Mouse (Mus musculus): ENCODE data around the gene Arhgap27. TPM values are rescaled to one million over a fixed set of nuclear protein-coding genes. Genes with fewer than 3 reads are reported as not detected.

Gene Arhgap27
- polyA plus RNA-seq, 1 experiment from 2014 or later = 3.4 TPM

GRCm38 (mm10) chr11:103394025-103394424 lies 30.5 kb upstream of the Arhgap27 start:
- peaks cover 25% of the 10 kb centered on the region for H3K36me3 ChIP-seq (ENCODE audit: control insufficient read depth, insufficient read depth, low read length)
- H3K4me3 ChIP-seq (ENCODE audit: low read depth, low read length) = no peak overlapping the region
- no peaks in the 10 kb centered on the region for H3K9me3 ChIP-seq (replicated peaks; ENCODE audit: control insufficient read depth, low read length)
- H3K27ac ChIP-seq (ENCODE audit: low read depth, low read length) = no peak overlapping the region
- ATAC-seq (replicated peaks; ENCODE audit: insufficient number of reproducible peaks, low FRiP score, low TSS enrichment) = no peak
- no peaks in the 10 kb centered on the region for H3K4me1 ChIP-seq (ENCODE audit: control insufficient read depth, insufficient read depth, low read length)
- 86% methylated on average over 7 of the region's 7 CpGs for WGBS (ENCODE audit: insufficient replicate concordance)
- H3K9ac ChIP-seq (ENCODE audit: low read depth, low read length) = no peak overlapping the region
- no peak overlapping the region for H3K4me2 ChIP-seq
- H3K27me3 ChIP-seq (ENCODE audit: control insufficient read depth, insufficient read depth, low read length) = no peaks in the 10 kb centered on the region

DNA sequence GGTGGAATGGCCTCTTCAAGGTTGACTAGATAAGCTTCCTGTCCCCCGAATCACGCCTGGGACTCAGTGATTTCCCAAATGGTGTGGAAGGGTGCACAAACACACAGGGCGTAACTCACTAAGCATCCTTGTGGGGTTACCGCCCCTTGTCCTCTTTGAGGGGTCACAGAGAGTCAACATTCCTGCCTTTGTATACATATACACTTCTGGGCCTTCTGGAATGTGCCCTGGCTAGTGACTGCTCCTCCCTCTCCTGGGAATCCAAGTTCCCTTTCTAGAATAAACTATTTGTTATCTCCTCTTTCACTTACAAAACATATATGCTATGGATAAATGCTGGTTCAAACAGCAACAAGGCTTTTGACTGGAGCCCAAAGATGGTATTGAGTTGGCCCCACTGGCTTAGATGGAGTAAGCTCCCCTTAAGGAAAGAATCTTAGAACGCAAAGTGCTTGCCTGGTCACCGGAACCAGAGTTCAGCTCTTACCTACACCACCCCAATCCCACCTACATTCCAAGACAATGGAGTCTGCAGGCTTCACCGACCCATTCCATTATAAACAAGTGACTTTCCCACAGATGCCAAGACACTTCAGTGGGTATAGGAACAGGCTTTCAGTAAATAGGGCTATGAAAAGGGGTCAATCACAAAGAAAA lies 24.5 kb upstream of the Arhgap27 start:
- no peak overlapping the region for H3K9ac ChIP-seq (ENCODE audit: low read depth, low read length)
- H3K27ac ChIP-seq (ENCODE audit: low read depth, low read length) = no peak overlapping the region
- ATAC-seq (replicated peaks; ENCODE audit: insufficient number of reproducible peaks, low FRiP score, low TSS enrichment) = no peak
- H3K27me3 ChIP-seq (ENCODE audit: control insufficient read depth, insufficient read depth, low read length) = no peaks in the 10 kb centered on the region
- 73% methylated on average over 7 of the region's 7 CpGs for WGBS (ENCODE audit: insufficient replicate concordance)
- no peak overlapping the region for H3K4me2 ChIP-seq
- H3K4me1 ChIP-seq (ENCODE audit: control insufficient read depth, insufficient read depth, low read length) = peaks cover 18% of the 10 kb centered on the region
- H3K9me3 ChIP-seq (replicated peaks; ENCODE audit: control insufficient read depth, low read length) = no peaks in the 10 kb centered on the region
- H3K36me3 ChIP-seq (ENCODE audit: control insufficient read depth, insufficient read depth, low read length) = peaks cover 4% of the 10 kb centered on the region; the same call in 1 of the 2 replicates
- H3K4me3 ChIP-seq (ENCODE audit: low read depth, low read length) = no peak overlapping the region

- H3K9me3 ChIP-seq (replicated peaks; ENCODE audit: control insufficient read depth, low read length) = no peaks in the 10 kb centered on the region
- H3K4me1 ChIP-seq (ENCODE audit: control insufficient read depth, insufficient read depth, low read length) = peaks cover 27% of the 10 kb centered on the region
- H3K27me3 ChIP-seq (ENCODE audit: control insufficient read depth, insufficient read depth, low read length) = no peaks in the 10 kb centered on the region
- no peak overlapping the region for H3K27ac ChIP-seq (ENCODE audit: low read depth, low read length)
- H3K9ac ChIP-seq (ENCODE audit: low read depth, low read length) = no peak overlapping the region
- WGBS (ENCODE audit: insufficient replicate concordance) = 86% methylated on average over 9 of the region's 9 CpGs
- ATAC-seq (replicated peaks; ENCODE audit: insufficient number of reproducible peaks, low FRiP score, low TSS enrichment) = no peak
- H3K4me2 ChIP-seq = no peak overlapping the region
- H3K4me3 ChIP-seq (ENCODE audit: low read depth, low read length) = no peak overlapping the region
- peaks cover 2% of the 10 kb centered on the region; the same call in 1 of the 2 replicates for H3K36me3 ChIP-seq (ENCODE audit: control insufficient read depth, insufficient read depth, low read length)
These were observed 23.3 kb upstream of the Arhgap27 start for GRCm38 (mm10) chr11:103386827-103387226.

DNA sequence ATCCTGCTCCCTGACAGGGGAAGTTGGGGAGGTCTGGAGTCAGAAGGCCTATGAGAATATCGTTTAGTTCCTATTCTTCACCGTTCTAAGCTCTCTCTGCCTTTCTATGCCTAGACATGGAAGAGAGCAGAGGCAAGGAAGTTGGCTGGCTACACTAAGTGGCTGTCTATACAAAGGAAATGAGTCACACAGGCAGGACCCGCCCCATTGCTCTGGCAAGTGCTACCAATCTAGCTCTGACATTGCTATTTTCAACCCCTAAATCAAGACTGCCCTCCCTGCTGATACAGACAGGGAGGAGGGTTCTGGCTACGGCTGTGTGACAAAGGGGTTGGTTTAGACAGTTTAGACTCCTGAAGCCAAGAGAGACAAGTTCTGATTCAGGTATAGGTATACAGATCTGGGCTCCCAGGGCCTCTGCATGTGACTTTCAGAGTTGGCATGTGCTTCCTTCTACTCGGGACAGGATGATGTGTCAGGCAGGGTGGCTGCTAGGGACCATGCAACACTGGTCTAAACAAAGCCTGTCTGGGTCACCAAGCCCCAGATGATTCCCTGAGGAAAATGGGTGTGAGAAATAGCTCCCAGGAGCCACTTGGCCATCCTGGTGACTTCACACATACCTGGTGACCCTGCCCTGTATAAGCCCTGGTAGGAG lies 18.6 kb upstream of the Arhgap27 start:
- no peak overlapping the region for H3K9ac ChIP-seq (ENCODE audit: low read depth, low read length)
- H3K27me3 ChIP-seq (ENCODE audit: control insufficient read depth, insufficient read depth, low read length) = no peaks in the 10 kb centered on the region
- H3K4me3 ChIP-seq (ENCODE audit: low read depth, low read length) = no peak overlapping the region
- peak; percentile 45; the same call in 1 of the 2 replicates for ATAC-seq (replicated peaks; ENCODE audit: insufficient number of reproducible peaks, low FRiP score, low TSS enrichment)
- WGBS (ENCODE audit: insufficient replicate concordance) = 35% methylated on average over 5 of the region's 5 CpGs
- no peaks in the 10 kb centered on the region; the same call in 1 of the 2 replicates for H3K36me3 ChIP-seq (ENCODE audit: control insufficient read depth, insufficient read depth, low read length)
- H3K9me3 ChIP-seq (replicated peaks; ENCODE audit: control insufficient read depth, low read length) = no peaks in the 10 kb centered on the region
- peaks cover 30% of the 10 kb centered on the region for H3K4me1 ChIP-seq (ENCODE audit: control insufficient read depth, insufficient read depth, low read length)
- H3K4me2 ChIP-seq = 0 out of 2 replicates have a peak overlapping the region, but pooled peaks have one; percentile 1
- peak overlapping the region; percentile 78 for H3K27ac ChIP-seq (ENCODE audit: low read depth, low read length)

GRCm38 (mm10) chr11:103381505-103381904 lies 18.0 kb upstream of the Arhgap27 start:
- Histone ChIP-seq H3K36me3 (ENCODE audit: control insufficient read depth, insufficient read depth, low read length) (0 out of 2 replicates have a peak, but pooled peaks cover 2% of the 10 kb centered on the region), H3K27me3 (ENCODE audit: control insufficient read depth, insufficient read depth, low read length) (no peaks in the 10 kb centered on the region), H3K9ac (ENCODE audit: low read depth, low read length) (no peak overlapping the region), H3K27ac (ENCODE audit: low read depth, low read length) (peak overlapping the region; percentile 78), H3K4me1 (ENCODE audit: control insufficient read depth, insufficient read depth, low read length) (peaks cover 30% of the 10 kb centered on the region), H3K4me2 (0 out of 2 replicates have a peak overlapping the region, but pooled peaks have one; percentile 1), H3K4me3 (ENCODE audit: low read depth, low read length) (no peak overlapping the region), H3K9me3 (replicated peaks; ENCODE audit: control insufficient read depth, low read length) (no peaks in the 10 kb centered on the region)
- 69% methylated on average over 7 of the region's 7 CpGs for WGBS (ENCODE audit: insufficient replicate concordance)
- no peak for ATAC-seq (replicated peaks; ENCODE audit: insufficient number of reproducible peaks, low FRiP score, low TSS enrichment)

- Histone ChIP-seq H3K4me1 (ENCODE audit: control insufficient read depth, insufficient read depth, low read length) (peaks cover 30% of the 10 kb centered on the region), H3K9ac (ENCODE audit: low read depth, low read length) (no peak overlapping the region), H3K9me3 (replicated peaks; ENCODE audit: control insufficient read depth, low read length) (no peaks in the 10 kb centered on the region), H3K27ac (ENCODE audit: low read depth, low read length) (no peak overlapping the region), H3K27me3 (ENCODE audit: control insufficient read depth, insufficient read depth, low read length) (no peaks in the 10 kb centered on the region), H3K36me3 (ENCODE audit: control insufficient read depth, insufficient read depth, low read length) (0 out of 2 replicates have a peak, but pooled peaks cover 2% of the 10 kb centered on the region), H3K4me2 (no peak overlapping the region), H3K4me3 (ENCODE audit: low read depth, low read length) (no peak overlapping the region)
- WGBS (ENCODE audit: insufficient replicate concordance) = 93% methylated on average over 5 of the region's 5 CpGs
- no peak for ATAC-seq (replicated peaks; ENCODE audit: insufficient number of reproducible peaks, low FRiP score, low TSS enrichment)
These were observed 17.0 kb upstream of the Arhgap27 start for GRCm38 (mm10) chr11:103380460-103380859.

GRCm38 (mm10) chr11:103378341-103378740 lies 14.8 kb upstream of the Arhgap27 start:
- Histone ChIP-seq H3K4me2 (no peak overlapping the region), H3K27me3 (ENCODE audit: control insufficient read depth, insufficient read depth, low read length) (no peaks in the 10 kb centered on the region), H3K4me1 (ENCODE audit: control insufficient read depth, insufficient read depth, low read length) (peaks cover 23% of the 10 kb centered on the region), H3K4me3 (ENCODE audit: low read depth, low read length) (no peak overlapping the region), H3K27ac (ENCODE audit: low read depth, low read length) (no peak overlapping the region), H3K9me3 (replicated peaks; ENCODE audit: control insufficient read depth, low read length) (no peaks in the 10 kb centered on the region), H3K9ac (ENCODE audit: low read depth, low read length) (no peak overlapping the region), H3K36me3 (ENCODE audit: control insufficient read depth, insufficient read depth, low read length) (0 out of 2 replicates have a peak, but pooled peaks cover 2% of the 10 kb centered on the region)
- no peak for ATAC-seq (replicated peaks; ENCODE audit: insufficient number of reproducible peaks, low FRiP score, low TSS enrichment)
- WGBS (ENCODE audit: insufficient replicate concordance) = 63% methylated on average over 6 of the region's 6 CpGs

DNA sequence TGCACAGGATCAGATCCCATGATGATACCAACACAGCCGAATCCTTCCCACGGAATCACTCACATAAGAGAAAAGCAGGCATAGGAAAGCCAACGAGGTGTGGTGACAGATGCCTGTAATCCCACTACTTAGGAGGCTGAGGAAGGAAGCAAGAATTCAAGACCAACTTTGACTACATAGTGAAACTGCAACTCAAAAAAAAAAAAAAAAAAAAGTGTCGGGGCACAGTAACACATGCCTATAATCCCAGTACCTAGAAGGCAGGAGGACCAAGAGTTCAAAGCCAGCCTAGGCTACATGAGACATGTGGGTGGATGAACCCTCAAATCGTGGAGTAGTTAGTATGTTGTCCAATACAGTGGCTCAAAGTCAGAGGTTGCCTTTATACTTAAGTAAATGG lies 12.3 kb upstream of the Arhgap27 start:
- Histone ChIP-seq H3K27me3 (ENCODE audit: control insufficient read depth, insufficient read depth, low read length) (no peaks in the 10 kb centered on the region), H3K9me3 (replicated peaks; ENCODE audit: control insufficient read depth, low read length) (no peaks in the 10 kb centered on the region), H3K27ac (ENCODE audit: low read depth, low read length) (no peak overlapping the region), H3K4me1 (ENCODE audit: control insufficient read depth, insufficient read depth, low read length) (peaks cover 5% of the 10 kb centered on the region; the same call in 1 of the 2 replicates), H3K4me2 (no peak overlapping the region), H3K4me3 (ENCODE audit: low read depth, low read length) (no peak overlapping the region), H3K36me3 (ENCODE audit: control insufficient read depth, insufficient read depth, low read length) (peaks cover 3% of the 10 kb centered on the region; the same call in 1 of the 2 replicates), H3K9ac (ENCODE audit: low read depth, low read length) (no peak overlapping the region)
- 74% methylated on average over 5 of the region's 5 CpGs for WGBS (ENCODE audit: insufficient replicate concordance)
- ATAC-seq (replicated peaks; ENCODE audit: insufficient number of reproducible peaks, low FRiP score, low TSS enrichment) = no peak
